Mouse (Mus musculus) thymus, adult 2 months (tissue): Measurements from ENCODE around the gene Amy2a3. TPM values are rescaled to one million over a fixed set of nuclear protein-coding genes. Genes with fewer than 3 reads are reported as not detected.
"Not testable (repeated sequence)": the region's sequence is repeated elsewhere in the genome, so short reads cannot be mapped to it uniquely, and the experiment has no call there.

Experiments used
- DNase-seq: peaks from one replicate; pipeline ENCODE4 v3.0.0; 2021
- H3K27ac ChIP-seq: fragments of 200-500 bp; 2 replicates; pipeline ENCODE4 v1.5.1; 2012; ENCODE audit warnings: low read length, control low read depth; ENCODE audit not compliant: control insufficient read depth, insufficient read depth
- H3K27me3 ChIP-seq: fragments of 200-500 bp; 2 replicates; pipeline ENCODE4 v1.6.1; 2012; ENCODE audit warnings: mild to moderate bottlenecking, low read length, moderate library complexity, mixed read lengths; ENCODE audit not compliant: control insufficient read depth, insufficient read depth
- H3K36me3 ChIP-seq: fragments of 200-500 bp; 2 replicates; pipeline ENCODE4 v1.6.1; 2012; ENCODE audit warnings: mild to moderate bottlenecking, low read length, moderate library complexity; ENCODE audit not compliant: control insufficient read depth, insufficient read depth
- H3K4me1 ChIP-seq: fragments of 200-500 bp; replicated peaks from 2 replicates; pipeline ENCODE4 v1.6.1; 2012; ENCODE audit warnings: low read length; ENCODE audit not compliant: control insufficient read depth, insufficient read depth
- H3K4me3 ChIP-seq: fragments of 200-500 bp; 2 replicates; pipeline ENCODE4 v1.5.1; 2012; ENCODE audit warnings: mild to moderate bottlenecking, low read length, control low read depth, moderate library complexity; ENCODE audit not compliant: control insufficient read depth, insufficient read depth
- whole genome bisulfite sequencing: fragments of 180-500 bp; shearing (Covaris S2); methylation state at CpG from one replicate; pipeline ENCODE4 v1.1.7; 2018; 5-methylcytosine and 5-hydroxymethylcytosine counted together
- polyA plus RNA-seq: library from polyadenylated mRNA; depleted of rRNA; stranded (reverse); fragments of >200 nt; gene quantifications from 2 replicates; pipeline ENCODE4 v1.2.3, GENCODE M21; 2012; rRNA removed

Gene Amy2a3
- not detected in 2 replicates for polyA plus RNA-seq

DNA sequence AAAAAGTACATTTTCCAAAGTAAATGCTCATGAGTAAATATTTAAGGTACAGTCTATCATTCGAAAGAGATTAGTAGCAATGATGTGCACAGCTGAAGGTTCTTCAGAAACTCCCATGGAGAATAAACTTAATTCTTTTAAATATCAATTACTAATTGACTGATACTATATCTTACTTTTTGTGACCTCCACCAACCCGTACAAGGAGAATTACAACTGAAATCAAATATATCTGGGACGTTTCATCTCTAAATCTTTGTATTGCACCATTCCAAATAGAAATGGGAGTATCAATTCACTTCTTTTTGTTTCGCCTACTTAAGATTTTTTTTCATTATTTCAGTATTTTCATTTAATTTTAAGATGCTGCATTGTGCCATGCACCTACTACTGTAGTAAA is at the start of gene Amy2a3:
Gene Amy2a3, minus strand, starts transcription at position 101 of the 400 bp plus-strand sequence.
- not testable (repeated sequence) for H3K4me1 ChIP-seq, H3K27ac ChIP-seq, DNase-seq, H3K27me3 ChIP-seq, H3K4me3 ChIP-seq, H3K36me3 ChIP-seq
- no CpG with 5 or more reads among the region's 4 CpGs for WGBS

DNA sequence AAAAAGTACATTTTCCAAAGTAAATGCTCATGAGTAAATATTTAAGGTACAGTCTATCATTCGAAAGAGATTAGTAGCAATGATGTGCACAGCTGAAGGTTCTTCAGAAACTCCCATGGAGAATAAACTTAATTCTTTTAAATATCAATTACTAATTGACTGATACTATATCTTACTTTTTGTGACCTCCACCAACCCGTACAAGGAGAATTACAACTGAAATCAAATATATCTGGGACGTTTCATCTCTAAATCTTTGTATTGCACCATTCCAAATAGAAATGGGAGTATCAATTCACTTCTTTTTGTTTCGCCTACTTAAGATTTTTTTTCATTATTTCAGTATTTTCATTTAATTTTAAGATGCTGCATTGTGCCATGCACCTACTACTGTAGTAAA is 32.7 kb upstream of the Amy2a3 start, which contains the start of gene Amy2a2:
Gene Amy2a2, minus strand, starts transcription at position 101 of the 400 bp plus-strand sequence.
- H3K27ac ChIP-seq, H3K36me3 ChIP-seq, DNase-seq, H3K4me1 ChIP-seq, H3K4me3 ChIP-seq, H3K27me3 ChIP-seq: not testable (repeated sequence)
- no CpG with 5 or more reads among the region's 4 CpGs for WGBS

- H3K4me1 ChIP-seq, H3K36me3 ChIP-seq, DNase-seq, H3K4me3 ChIP-seq, H3K27ac ChIP-seq, H3K27me3 ChIP-seq: not testable (repeated sequence)
Measured at GRCm38 (mm10) chr3:113345484-113345883, 21.6 kb upstream of the Amy2a3 start.

- WGBS: no CpG with 5 or more reads among the region's 3 CpGs
- H3K4me3 ChIP-seq, H3K27ac ChIP-seq, H3K4me1 ChIP-seq, H3K36me3 ChIP-seq, DNase-seq, H3K27me3 ChIP-seq: not testable (repeated sequence)
Measured at GRCm38 (mm10) chr3:113312937-113313336, 10.9 kb downstream of the Amy2a3 start.

DNA sequence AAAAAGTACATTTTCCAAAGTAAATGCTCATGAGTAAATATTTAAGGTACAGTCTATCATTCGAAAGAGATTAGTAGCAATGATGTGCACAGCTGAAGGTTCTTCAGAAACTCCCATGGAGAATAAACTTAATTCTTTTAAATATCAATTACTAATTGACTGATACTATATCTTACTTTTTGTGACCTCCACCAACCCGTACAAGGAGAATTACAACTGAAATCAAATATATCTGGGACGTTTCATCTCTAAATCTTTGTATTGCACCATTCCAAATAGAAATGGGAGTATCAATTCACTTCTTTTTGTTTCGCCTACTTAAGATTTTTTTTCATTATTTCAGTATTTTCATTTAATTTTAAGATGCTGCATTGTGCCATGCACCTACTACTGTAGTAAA is 32.5 kb downstream of the Amy2a3 start, which contains the start of gene Amy2a4:
Gene Amy2a4, minus strand, starts transcription at position 101 of the 400 bp plus-strand sequence.
- WGBS: no CpG with 5 or more reads among the region's 4 CpGs
- not testable (repeated sequence) for H3K27me3 ChIP-seq, DNase-seq, H3K27ac ChIP-seq, H3K4me1 ChIP-seq, H3K36me3 ChIP-seq, H3K4me3 ChIP-seq

- not testable (repeated sequence) for H3K36me3 ChIP-seq, DNase-seq
Measured at GRCm38 (mm10) chr3:113280285-113280684, 43.6 kb downstream of the Amy2a3 start.

GRCm38 (mm10) chr3:113279586-113279985 is 44.3 kb downstream of the Amy2a3 start:
- H3K27ac ChIP-seq, H3K36me3 ChIP-seq, H3K4me1 ChIP-seq, H3K4me3 ChIP-seq, DNase-seq, H3K27me3 ChIP-seq: not testable (repeated sequence)

More at GRCm38 (mm10) chr3:113280285-113280684, 43.6 kb downstream of the Amy2a3 start:
- not testable (repeated sequence) for H3K4me1 ChIP-seq, H3K27me3 ChIP-seq, H3K4me3 ChIP-seq, H3K27ac ChIP-seq

Other genes starting within 250 kb of the Amy2a3 start
- 0.03 TPM in 1 of 2 replicates, not detected in the other for gene Amy2a5, start 65.2 kb downstream of the Amy2a3 start, polyA plus RNA-seq
- gene Amy2a4, start 32.6 kb downstream of the Amy2a3 start, polyA plus RNA-seq: not detected in 2 replicates
- gene Amy2a2, start 32.6 kb upstream of the Amy2a3 start, polyA plus RNA-seq: not detected in 2 replicates
- not detected in 2 replicates for gene Amy2a1, start 208.4 kb upstream of the Amy2a3 start, polyA plus RNA-seq